Mouse (Mus musculus): ENCODE results near the gene Glt6d1. TPM values are rescaled to one million over a fixed set of nuclear protein-coding genes. Genes with fewer than 3 reads are reported as not detected.

The Glt6d1 gene
- polyA plus RNA-seq, 1 experiment from 2014 or later, result not detected

GRCm38 (mm10) chr2:25754201-25754600, 61.4 kb downstream of the Glt6d1 start:
- no peak overlapping the region for H3K4me3 ChIP-seq (ENCODE audit: low read depth, low read length)
- H3K4me1 ChIP-seq (ENCODE audit: control insufficient read depth, low read depth, low read length), result no peaks in the 10 kb centered on the region
- no peak overlapping the region for H3K27ac ChIP-seq (ENCODE audit: low read length)
- no peak for ATAC-seq (ENCODE audit: low read depth)
- no peak overlapping the region for H3K9ac ChIP-seq (ENCODE audit: low read depth, low read length)
- no peaks in the 10 kb centered on the region for H3K27me3 ChIP-seq (ENCODE audit: control insufficient read depth, insufficient read depth, low read depth, low read length)
- no peaks in the 10 kb centered on the region for H3K9me3 ChIP-seq (replicated peaks; ENCODE audit: control insufficient read depth, low read length)
- H3K4me2 ChIP-seq (ENCODE audit: low read depth, low read length), result no peak overlapping the region
- 58% methylated on average over 1 of the region's 1 CpGs for WGBS (ENCODE audit: insufficient replicate concordance)
- H3K36me3 ChIP-seq (ENCODE audit: control insufficient read depth, insufficient read depth), result no peaks in the 10 kb centered on the region

Other genes starting within 250 kb of the Glt6d1 start
- gene Mamdc4, start 241.0 kb downstream of the Glt6d1 start, polyA plus RNA-seq (2015; fragmentation: Nextera tagmentation; extraction: Ambion mirVana), result 2.9 and 7.2 TPM in 2 replicates
- 31.2 and 34.4 TPM in 2 replicates for gene Phpt1, start 240.6 kb downstream of the Glt6d1 start, polyA plus RNA-seq (2015; fragmentation: Nextera tagmentation; extraction: Ambion mirVana)
- gene Ajm1, start 234.1 kb downstream of the Glt6d1 start, polyA plus RNA-seq (2015; fragmentation: Nextera tagmentation; extraction: Ambion mirVana), result 0.07 TPM in 1 of 2 replicates, not detected in the other
- gene Rabl6, start 207.3 kb downstream of the Glt6d1 start, polyA plus RNA-seq (2015; fragmentation: Nextera tagmentation; extraction: Ambion mirVana), result 17.5 and 19.9 TPM in 2 replicates
- 0.02 and 0.05 TPM in 2 replicates for gene Ccdc183, start 198.2 kb downstream of the Glt6d1 start, polyA plus RNA-seq (2015; fragmentation: Nextera tagmentation; extraction: Ambion mirVana)
- 9.0 and 10.5 TPM in 2 replicates for gene Tmem141, start 193.8 kb downstream of the Glt6d1 start, polyA plus RNA-seq (2015; fragmentation: Nextera tagmentation; extraction: Ambion mirVana)
- gene Fcna, start 187.8 kb downstream of the Glt6d1 start, polyA plus RNA-seq (2015; fragmentation: Nextera tagmentation; extraction: Ambion mirVana), result 86.7 and 88.1 TPM in 2 replicates
- gene Lcn8, start 162.7 kb downstream of the Glt6d1 start, polyA plus RNA-seq (2015; fragmentation: Nextera tagmentation; extraction: Ambion mirVana), result not detected in 2 replicates
- gene Lcn5, start 157.9 kb downstream of the Glt6d1 start, polyA plus RNA-seq (2015; fragmentation: Nextera tagmentation; extraction: Ambion mirVana), result not detected in 2 replicates
- gene Lcn6, start 139.1 kb downstream of the Glt6d1 start, polyA plus RNA-seq (2015; fragmentation: Nextera tagmentation; extraction: Ambion mirVana), result not detected in 2 replicates
- not detected in 2 replicates for gene Lcn10, start 133.1 kb downstream of the Glt6d1 start, polyA plus RNA-seq (2015; fragmentation: Nextera tagmentation; extraction: Ambion mirVana)
- not detected in 2 replicates for gene Obp2a, start 115.8 kb downstream of the Glt6d1 start, polyA plus RNA-seq (2015; fragmentation: Nextera tagmentation; extraction: Ambion mirVana)
- 6.9 and 7.4 TPM in 2 replicates for gene Bmyc, start 109.1 kb downstream of the Glt6d1 start, polyA plus RNA-seq (2015; fragmentation: Nextera tagmentation; extraction: Ambion mirVana)
- gene Obp2b, start 78.8 kb downstream of the Glt6d1 start, polyA plus RNA-seq (2015; fragmentation: Nextera tagmentation; extraction: Ambion mirVana), result not detected in 2 replicates
- not detected in 2 replicates for gene Lcn3, start 50.3 kb downstream of the Glt6d1 start, polyA plus RNA-seq (2015; fragmentation: Nextera tagmentation; extraction: Ambion mirVana)
- not detected in 2 replicates for gene Lcn11, start 38.8 kb downstream of the Glt6d1 start, polyA plus RNA-seq (2015; fragmentation: Nextera tagmentation; extraction: Ambion mirVana)
- gene Gm13539, start 33.6 kb downstream of the Glt6d1 start, polyA plus RNA-seq (2015; fragmentation: Nextera tagmentation; extraction: Ambion mirVana), result not detected in 2 replicates
- gene Lcn9, start 7.3 kb upstream of the Glt6d1 start, polyA plus RNA-seq (2015; fragmentation: Nextera tagmentation; extraction: Ambion mirVana), result not detected in 2 replicates
- not detected in 2 replicates for gene Sohlh1, start 31.4 kb upstream of the Glt6d1 start, polyA plus RNA-seq (2015; fragmentation: Nextera tagmentation; extraction: Ambion mirVana)
- gene Kcnt1, start 47.9 kb upstream of the Glt6d1 start, polyA plus RNA-seq (2015; fragmentation: Nextera tagmentation; extraction: Ambion mirVana), result not detected in 2 replicates
- gene Camsap1, start 167.4 kb upstream of the Glt6d1 start, polyA plus RNA-seq (2015; fragmentation: Nextera tagmentation; extraction: Ambion mirVana), result 1.8 and 2.3 TPM in 2 replicates
- gene Ubac1, start 205.9 kb upstream of the Glt6d1 start, polyA plus RNA-seq (2015; fragmentation: Nextera tagmentation; extraction: Ambion mirVana), result 392 and 410 TPM in 2 replicates